Mouse (Mus musculus) left cerebral cortex, adult 11 months (tissue): ENCODE results near the gene Slc36a2.
"Not testable (repeated sequence)": the region's sequence is repeated elsewhere in the genome, so short reads cannot be mapped to it uniquely, and the experiment has no call there.

Experiments
- DNase-seq: peaks from one replicate; pipeline ENCODE4 v3.0.0; 2022; ENCODE audit warnings: low spot score

Slc36a2 gene

GRCm38 (mm10) chr11:55131946-55132345, 52.9 kb downstream of the Slc36a2 start:
- no peak for DNase-seq

GRCm38 (mm10) chr11:55131077-55131742, 53.7 kb downstream of the Slc36a2 start:
- DNase-seq, result no peak

- DNase-seq, result no peak
These were observed 56.5 kb downstream of the Slc36a2 start for GRCm38 (mm10) chr11:55128411-55128810.

GRCm38 (mm10) chr11:55127937-55128336, 56.9 kb downstream of the Slc36a2 start:
- DNase-seq, result peak; percentile 6

- no peak for DNase-seq
These were observed 58.2 kb downstream of the Slc36a2 start for GRCm38 (mm10) chr11:55126663-55127062.

- DNase-seq, result no peak
These were observed 63.4 kb downstream of the Slc36a2 start for GRCm38 (mm10) chr11:55121430-55121829.

GRCm38 (mm10) chr11:55120821-55121271, 64.0 kb downstream of the Slc36a2 start:
- no peak for DNase-seq

GRCm38 (mm10) chr11:55120279-55120678, 64.6 kb downstream of the Slc36a2 start:
- DNase-seq, result no peak

GRCm38 (mm10) chr11:55117031-55117430, 67.8 kb downstream of the Slc36a2 start:
- DNase-seq, result no peak

GRCm38 (mm10) chr11:55116004-55116403, 68.9 kb downstream of the Slc36a2 start:
- no peak for DNase-seq

- no peak for DNase-seq
These were observed 70.6 kb downstream of the Slc36a2 start for GRCm38 (mm10) chr11:55114291-55114690.

GRCm38 (mm10) chr11:55113861-55114250, 71.0 kb downstream of the Slc36a2 start:
- not testable (repeated sequence) for DNase-seq

GRCm38 (mm10) chr11:55113209-55113860, 71.5 kb downstream of the Slc36a2 start:
- DNase-seq, result no peak

- DNase-seq, result no peak
These were observed 74.2 kb downstream of the Slc36a2 start for GRCm38 (mm10) chr11:55110566-55111169.

GRCm38 (mm10) chr11:55109521-55110300, 75.2 kb downstream of the Slc36a2 start:
- no peak for DNase-seq
